Mouse (Mus musculus): ENCODE results near the gene Dglucy. TPM values are rescaled to one million over a fixed set of nuclear protein-coding genes. Genes with fewer than 3 reads are reported as not detected.

Dglucy gene
- polyA plus RNA-seq, 1 experiment from 2014 or later, result 2.6 TPM

DNA sequence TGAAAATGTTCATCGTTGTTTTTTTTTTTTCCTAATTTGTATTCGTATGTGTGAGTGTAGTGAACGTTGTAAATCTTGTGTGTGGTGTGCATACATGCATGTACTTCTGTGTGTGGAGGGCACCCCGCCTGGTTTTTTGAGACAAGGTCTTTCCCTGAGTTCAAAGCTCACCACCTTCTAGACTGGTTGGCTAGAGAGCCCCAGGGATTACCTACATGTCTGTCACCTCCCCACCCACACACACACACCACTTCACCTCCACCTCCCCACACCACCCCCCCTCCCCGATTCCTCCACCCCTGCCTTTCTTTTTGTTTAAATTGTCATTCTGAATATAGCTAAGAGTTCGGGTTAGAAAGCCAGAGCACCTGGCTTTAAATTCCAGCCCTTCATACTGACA, 122.0 kb downstream of the Dglucy start:
- no peaks in the 10 kb centered on the region for H3K36me3 ChIP-seq (ENCODE audit: control insufficient read depth, insufficient read depth)
- H3K9ac ChIP-seq (ENCODE audit: low read depth, low read length), result no peak overlapping the region
- ATAC-seq, result no peak
- no peak overlapping the region for H3K4me3 ChIP-seq (ENCODE audit: low read depth, low read length)
- H3K4me1 ChIP-seq (replicated peaks; ENCODE audit: control insufficient read depth, insufficient read depth, low read length), result no peaks in the 10 kb centered on the region
- H3K27ac ChIP-seq (ENCODE audit: low read depth, low read length), result no peak overlapping the region
- no peaks in the 10 kb centered on the region for H3K9me3 ChIP-seq (ENCODE audit: control insufficient read depth)
- H3K4me2 ChIP-seq (replicated peaks; ENCODE audit: low read depth), result no peak overlapping the region
- no peak for TF ChIP-seq CTCF (IDR thresholded peaks at IDR 0.05; ENCODE audit: low read depth)
- H3K27me3 ChIP-seq (replicated peaks; ENCODE audit: control insufficient read depth, insufficient read depth, low read length), result peaks cover 43% of the 10 kb centered on the region
- 65% methylated on average over 6 of the region's 6 CpGs for WGBS

DNA sequence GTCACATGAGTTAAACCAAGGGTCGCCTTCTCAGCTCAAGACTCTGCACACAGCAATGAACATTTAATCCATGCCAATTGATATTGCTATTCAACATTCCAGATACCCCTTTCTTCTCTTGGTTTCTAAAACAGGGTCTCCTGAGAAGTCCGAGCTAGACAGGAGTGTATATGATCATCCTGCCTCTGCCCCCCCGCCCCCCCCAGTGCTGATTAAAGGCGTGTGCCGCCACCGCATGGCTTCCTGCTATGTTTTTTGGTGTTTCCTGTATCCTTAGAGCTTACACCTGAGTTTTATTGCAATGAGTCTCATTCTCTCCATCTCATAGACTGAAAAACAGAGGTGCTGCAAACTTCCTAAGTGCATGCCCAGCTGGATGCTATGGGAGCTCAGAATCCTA, 122.5 kb downstream of the Dglucy start:
- no peak overlapping the region for H3K9ac ChIP-seq (ENCODE audit: low read depth, low read length)
- WGBS, result 60% methylated on average over 6 of the region's 6 CpGs
- ATAC-seq, result no peak
- H3K27me3 ChIP-seq (replicated peaks; ENCODE audit: control insufficient read depth, insufficient read depth, low read length), result peaks cover 42% of the 10 kb centered on the region
- no peak overlapping the region for H3K4me2 ChIP-seq (replicated peaks; ENCODE audit: low read depth)
- no peak overlapping the region for H3K27ac ChIP-seq (ENCODE audit: low read depth, low read length)
- H3K9me3 ChIP-seq (ENCODE audit: control insufficient read depth), result no peaks in the 10 kb centered on the region
- H3K36me3 ChIP-seq (ENCODE audit: control insufficient read depth, insufficient read depth), result no peaks in the 10 kb centered on the region
- no peaks in the 10 kb centered on the region for H3K4me1 ChIP-seq (replicated peaks; ENCODE audit: control insufficient read depth, insufficient read depth, low read length)
- H3K4me3 ChIP-seq (ENCODE audit: low read depth, low read length), result no peak overlapping the region
- TF ChIP-seq CTCF (IDR thresholded peaks at IDR 0.05; ENCODE audit: low read depth), result no peak

- ATAC-seq, result no peak
- no peak overlapping the region for H3K4me2 ChIP-seq (replicated peaks; ENCODE audit: low read depth)
- no peak overlapping the region for H3K4me3 ChIP-seq (ENCODE audit: low read depth, low read length)
- TF ChIP-seq CTCF (IDR thresholded peaks at IDR 0.05; ENCODE audit: low read depth), result no peak
- no peaks in the 10 kb centered on the region for H3K36me3 ChIP-seq (ENCODE audit: control insufficient read depth, insufficient read depth)
- H3K9ac ChIP-seq (ENCODE audit: low read depth, low read length), result no peak overlapping the region
- no peak overlapping the region for H3K27ac ChIP-seq (ENCODE audit: low read depth, low read length)
- no peaks in the 10 kb centered on the region for H3K9me3 ChIP-seq (ENCODE audit: control insufficient read depth)
- peaks cover 31% of the 10 kb centered on the region for H3K27me3 ChIP-seq (replicated peaks; ENCODE audit: control insufficient read depth, insufficient read depth, low read length)
- 83% methylated on average over 9 of the region's 9 CpGs for WGBS
- H3K4me1 ChIP-seq (replicated peaks; ENCODE audit: control insufficient read depth, insufficient read depth, low read length), result no peaks in the 10 kb centered on the region
These were observed 124.9 kb downstream of the Dglucy start for GRCm38 (mm10) chr12:100903761-100904160.

- WGBS, result 92% methylated on average over 5 of the region's 5 CpGs
- no peak overlapping the region for H3K9ac ChIP-seq (ENCODE audit: low read depth, low read length)
- peaks cover 13% of the 10 kb centered on the region; the same call in 1 of the 2 replicates for H3K27me3 ChIP-seq (replicated peaks; ENCODE audit: control insufficient read depth, insufficient read depth, low read length)
- H3K4me3 ChIP-seq (ENCODE audit: low read depth, low read length), result no peak overlapping the region
- H3K27ac ChIP-seq (ENCODE audit: low read depth, low read length), result no peak overlapping the region
- no peak for ATAC-seq
- no peak overlapping the region for H3K4me2 ChIP-seq (replicated peaks; ENCODE audit: low read depth)
- 0 out of 2 replicates have a peak, but pooled peaks cover under 1% of the 10 kb centered on the region for H3K36me3 ChIP-seq (ENCODE audit: control insufficient read depth, insufficient read depth)
- no peak for TF ChIP-seq CTCF (IDR thresholded peaks at IDR 0.05; ENCODE audit: low read depth)
- no peaks in the 10 kb centered on the region for H3K9me3 ChIP-seq (ENCODE audit: control insufficient read depth)
- no peaks in the 10 kb centered on the region; the same call in 1 of the 2 replicates for H3K4me1 ChIP-seq (replicated peaks; ENCODE audit: control insufficient read depth, insufficient read depth, low read length)
These were observed 128.0 kb downstream of the Dglucy start for GRCm38 (mm10) chr12:100906861-100907260.

DNA sequence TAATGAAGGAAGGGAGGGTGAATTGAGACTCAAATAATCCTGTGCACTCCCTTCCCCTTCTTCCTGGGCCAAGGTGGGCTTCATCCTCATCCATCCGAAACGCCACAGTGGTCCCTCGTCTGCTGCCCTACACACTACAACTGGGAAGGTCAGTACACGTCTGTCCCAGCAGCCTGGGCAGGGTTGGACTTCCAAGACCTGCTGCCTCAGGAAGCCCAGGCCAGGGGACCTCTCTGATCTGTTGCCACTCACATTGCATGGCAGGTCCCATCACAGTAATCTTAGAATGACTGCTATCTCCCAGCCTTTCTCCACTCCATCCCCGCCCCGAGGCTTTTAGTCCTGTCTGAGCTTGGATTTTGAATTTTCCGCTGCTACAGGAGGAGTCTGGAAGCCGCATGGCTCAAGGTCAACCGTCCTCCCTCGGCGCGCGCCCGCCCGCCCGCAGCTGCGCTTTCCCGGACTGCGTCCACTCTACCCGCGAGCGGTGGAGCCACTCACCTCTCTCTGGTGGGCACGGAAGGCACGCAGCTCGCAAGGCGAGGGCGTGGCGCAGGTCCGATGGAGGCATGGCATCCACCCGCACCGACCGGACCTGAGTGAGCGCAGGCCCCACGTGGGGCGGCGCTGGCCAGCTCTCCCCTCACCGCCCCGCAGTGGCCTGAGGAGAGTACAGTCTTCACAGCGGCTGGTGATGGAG, 128.9 kb downstream of the Dglucy start, which contains the start of gene Gpr68:
Gene Gpr68 (minus strand): TSS at position 601 of the 700 bp plus-strand sequence.
- no peak within 1 kb of the TSS for H3K27ac ChIP-seq (ENCODE audit: low read depth, low read length)
- no peak within 1 kb of the TSS for H3K9ac ChIP-seq (ENCODE audit: low read depth, low read length)
- peak; percentile 44 for ATAC-seq
- WGBS, result 5% methylated on average over 39 of the region's 39 CpGs
- peaks cover 13% of the 10 kb centered on the region; the same call in 1 of the 2 replicates for H3K27me3 ChIP-seq (replicated peaks; ENCODE audit: control insufficient read depth, insufficient read depth, low read length)
- TF ChIP-seq CTCF (IDR thresholded peaks at IDR 0.05; ENCODE audit: low read depth), result peak; percentile 27; the same call in 1 of the 2 replicates
- H3K4me3 ChIP-seq (ENCODE audit: low read depth, low read length), result peak within 1 kb of the TSS; percentile 34
- H3K4me1 ChIP-seq (replicated peaks; ENCODE audit: control insufficient read depth, insufficient read depth, low read length), result no peaks in the 10 kb centered on the region; the same call in 1 of the 2 replicates
- H3K4me2 ChIP-seq (replicated peaks; ENCODE audit: low read depth), result peak within 1 kb of the TSS; percentile 70
- H3K36me3 ChIP-seq (ENCODE audit: control insufficient read depth, insufficient read depth), result peaks cover 10% of the 10 kb centered on the region; the same call in 1 of the 2 replicates
- no peaks in the 10 kb centered on the region for H3K9me3 ChIP-seq (ENCODE audit: control insufficient read depth)

DNA sequence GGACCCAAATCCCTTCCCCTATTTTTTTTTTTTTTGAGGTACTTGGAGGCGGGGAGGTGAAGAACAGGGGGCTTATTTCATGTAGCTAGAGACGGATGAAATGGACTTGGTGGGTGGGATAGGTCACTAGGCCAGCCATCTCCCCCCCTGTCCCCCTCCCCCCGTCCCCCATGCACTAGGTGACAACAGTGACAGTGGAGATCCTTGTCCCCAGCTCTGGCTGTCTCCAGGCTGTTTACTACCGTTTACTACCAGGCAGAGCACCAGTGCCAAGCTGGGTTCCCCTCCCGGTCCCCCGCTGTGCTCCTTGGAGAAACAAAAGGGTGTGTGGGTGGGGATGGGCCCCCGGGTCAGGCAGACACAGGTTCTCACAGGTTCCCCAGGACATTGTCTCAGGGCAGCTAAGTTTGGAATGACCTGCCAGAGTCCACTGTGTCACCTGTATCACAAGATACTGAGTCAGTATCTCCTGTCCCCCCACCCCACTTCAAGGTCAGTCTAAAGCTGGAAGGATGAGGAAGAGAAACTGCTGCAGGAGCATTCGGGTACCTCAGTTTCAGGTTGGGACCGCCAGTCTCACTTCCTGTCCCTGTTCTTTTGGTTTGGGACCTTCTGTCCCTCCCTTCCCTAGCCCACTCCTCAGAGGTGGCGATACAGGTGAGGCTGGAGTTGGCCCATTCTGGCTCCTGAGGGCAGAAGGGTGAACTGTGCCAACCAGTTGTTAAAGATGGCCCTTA, 129.6 kb downstream of the Dglucy start:
- 0 out of 2 replicates have a peak, but pooled peaks have one; percentile 14 for ATAC-seq
- Histone ChIP-seq H3K4me1 (replicated peaks; ENCODE audit: control insufficient read depth, insufficient read depth, low read length) (no peaks in the 10 kb centered on the region; the same call in 1 of the 2 replicates), H3K9ac (ENCODE audit: low read depth, low read length) (no peak overlapping the region)

More for the DNA sequence above, 129.6 kb downstream of the Dglucy start:
- Histone ChIP-seq H3K27ac (ENCODE audit: low read depth, low read length) (no peak overlapping the region), H3K4me2 (replicated peaks; ENCODE audit: low read depth) (peak overlapping the region; percentile 70), H3K36me3 (ENCODE audit: control insufficient read depth, insufficient read depth) (peaks cover 17% of the 10 kb centered on the region), H3K9me3 (ENCODE audit: control insufficient read depth) (no peaks in the 10 kb centered on the region), H3K4me3 (ENCODE audit: low read depth, low read length) (peak overlapping the region; percentile 34), H3K27me3 (replicated peaks; ENCODE audit: control insufficient read depth, insufficient read depth, low read length) (0 out of 2 replicates have a peak, but pooled peaks cover 9% of the 10 kb centered on the region)
- no peak for TF ChIP-seq CTCF (IDR thresholded peaks at IDR 0.05; ENCODE audit: low read depth)
- 35% methylated on average over 9 of the region's 10 CpGs for WGBS

Data from intestine, postnatal 0 days (tissue).